Mouse (Mus musculus): Measurements from ENCODE around the gene Gne. TPM values are rescaled to one million over a fixed set of nuclear protein-coding genes. Genes with fewer than 3 reads are reported as not detected.

Gene Gne
- total RNA-seq (2021), result 10 to 100 TPM; 42.9 to 43.5 TPM
- long read RNA-seq, transcript Gne-202 (12 exons, 2,920 nt), result major isoform, 15 of 27 reads
- long read RNA-seq, partial matches to known transcripts, result 6 of 27 reads
- long read RNA-seq, other reads (novel, unspliced or antisense), result 6 of 27 reads

DNA sequence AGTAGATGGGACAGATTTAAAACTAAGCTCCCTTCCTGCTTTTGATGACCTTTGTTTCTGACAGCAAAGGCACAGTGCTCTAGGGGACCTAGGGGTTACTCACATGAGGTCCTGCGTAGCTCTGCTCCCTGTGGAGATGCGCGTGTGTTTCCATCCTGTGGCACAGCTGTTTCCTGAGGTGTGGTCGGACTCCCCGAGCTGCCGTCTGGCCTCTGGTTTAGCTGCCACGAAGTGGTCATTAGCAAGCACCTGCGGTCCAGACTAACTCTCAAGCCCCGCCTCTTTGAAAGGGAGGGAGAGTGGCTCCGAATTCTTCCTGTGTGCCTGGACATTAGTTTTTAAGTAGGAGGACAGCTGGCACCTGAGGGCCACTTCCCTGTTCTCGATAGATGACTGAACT lies at the start of gene Gne:
Gene Gne (minus strand): TSS at position 233 of the 400 bp plus-strand sequence.
- DNase-seq (ENCODE audit: low spot score in 2 of 2), result no peak

DNA sequence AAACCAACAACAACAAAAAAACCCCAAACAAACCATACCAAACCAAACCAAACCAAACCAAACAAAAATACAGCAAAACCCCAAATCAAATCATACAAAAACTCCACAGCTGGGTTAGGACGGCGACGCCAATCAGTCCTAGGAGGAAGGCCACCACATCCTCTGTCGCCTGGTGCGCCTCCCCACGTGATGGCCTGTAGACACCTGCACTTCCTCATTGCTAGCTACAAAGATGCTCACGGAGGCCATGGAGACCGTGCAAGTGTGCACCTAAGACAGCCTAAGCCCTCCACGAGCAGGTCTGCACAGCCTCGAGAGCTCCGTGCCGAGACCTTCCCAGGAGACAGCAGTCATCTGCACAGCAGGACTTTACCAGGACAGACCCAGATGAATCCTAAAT lies 42.8 kb upstream of the Gne start:
- DNase-seq (ENCODE audit: low spot score in 2 of 2), result no peak

DNA sequence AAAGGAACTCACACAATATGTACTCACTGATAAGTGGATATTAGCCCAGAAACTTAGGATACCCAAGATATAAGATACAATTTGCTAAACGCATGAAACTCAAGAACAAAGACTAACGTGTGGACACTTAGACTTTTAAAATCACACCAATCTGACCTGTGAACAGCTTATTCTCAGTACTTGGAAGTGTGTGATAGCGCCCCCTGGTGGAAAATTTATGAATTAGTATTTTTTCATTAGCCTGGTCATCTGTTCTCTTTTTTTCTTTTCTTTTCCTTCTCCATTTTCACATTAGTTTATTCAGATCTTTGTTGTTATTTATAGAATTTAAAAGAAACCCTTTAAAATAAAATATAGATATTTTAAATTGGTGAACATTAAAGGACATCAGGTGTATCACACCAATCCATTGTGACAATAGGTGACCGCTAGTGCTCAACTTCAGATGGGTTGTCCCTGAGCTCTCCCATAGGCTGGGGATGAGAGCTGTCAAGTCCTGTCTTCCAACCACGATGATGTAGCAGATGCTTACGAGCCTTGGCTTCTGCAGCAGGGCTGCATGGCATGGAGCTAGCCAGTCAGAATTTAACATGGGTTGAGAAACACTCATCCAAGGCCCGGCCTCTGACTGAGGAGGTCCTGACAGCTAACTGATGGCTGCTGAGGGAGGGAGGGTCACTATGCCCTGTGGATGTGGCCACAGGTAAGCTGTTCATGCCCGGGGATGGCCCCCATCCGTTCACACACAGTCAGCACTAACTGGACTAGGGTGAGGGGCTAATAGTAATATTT lies 35.6 kb upstream of the Gne start:
- no peak for DNase-seq (ENCODE audit: low spot score in 2 of 2)

DNA sequence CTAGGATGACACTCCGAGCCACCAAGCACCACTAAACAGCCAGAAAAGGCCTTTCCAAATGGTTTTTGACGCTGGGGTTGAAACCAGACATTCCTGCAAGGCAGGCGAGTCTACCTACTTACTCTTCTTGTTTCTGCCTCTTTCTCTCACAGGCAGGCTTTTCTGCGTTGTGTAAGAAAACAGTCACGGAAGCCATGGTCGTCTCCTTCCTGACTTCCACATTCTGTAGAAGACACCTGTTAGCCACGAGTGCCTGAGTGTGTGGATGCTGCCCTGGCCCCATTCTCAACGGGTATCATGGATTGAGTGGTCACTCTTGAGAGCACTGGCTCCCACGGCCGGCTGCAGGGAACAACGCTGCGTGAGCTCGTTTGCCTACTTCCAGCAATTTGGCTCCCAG lies 31.1 kb upstream of the Gne start:
- DNase-seq (ENCODE audit: low spot score in 2 of 2), result no peak

DNA sequence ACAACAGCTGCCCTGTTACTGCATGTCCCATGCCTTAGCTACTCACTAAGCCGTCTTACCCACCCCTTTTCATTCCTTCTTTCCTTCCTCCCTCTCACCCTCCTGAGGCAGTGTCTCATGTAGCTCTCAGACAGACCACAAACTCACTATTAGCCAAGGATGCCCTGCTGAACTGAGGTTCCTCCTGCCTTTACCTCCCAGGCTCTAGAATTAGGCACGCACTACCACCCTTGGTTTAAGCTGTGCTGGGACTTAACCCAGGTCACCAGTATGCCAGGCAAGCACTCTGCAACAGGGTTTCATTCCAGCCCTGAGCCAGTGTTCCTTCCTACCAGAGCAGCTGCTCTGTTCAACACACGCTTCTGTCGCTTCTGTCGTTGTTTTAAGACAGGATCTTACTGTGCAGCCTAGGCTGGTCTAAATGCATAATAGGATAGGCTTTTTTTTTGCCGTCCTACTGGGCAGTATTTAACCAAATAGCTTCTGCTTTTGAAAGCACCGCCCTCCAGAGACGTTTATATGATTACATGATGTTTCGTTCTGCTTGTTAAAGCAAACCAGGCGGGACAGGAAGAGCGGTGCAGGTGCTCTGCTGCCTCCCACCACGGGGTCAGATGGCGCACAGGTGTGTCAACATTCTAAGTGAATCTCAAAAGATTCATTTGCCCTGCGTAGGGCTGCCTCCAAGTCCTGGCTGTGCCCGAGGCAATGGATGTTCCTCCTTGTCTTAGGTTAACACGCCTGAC lies 29.6 kb upstream of the Gne start:
- peak in 1 of 2 experiments; percentile 34 for DNase-seq (ENCODE audit: low spot score in 2 of 2)

DNA sequence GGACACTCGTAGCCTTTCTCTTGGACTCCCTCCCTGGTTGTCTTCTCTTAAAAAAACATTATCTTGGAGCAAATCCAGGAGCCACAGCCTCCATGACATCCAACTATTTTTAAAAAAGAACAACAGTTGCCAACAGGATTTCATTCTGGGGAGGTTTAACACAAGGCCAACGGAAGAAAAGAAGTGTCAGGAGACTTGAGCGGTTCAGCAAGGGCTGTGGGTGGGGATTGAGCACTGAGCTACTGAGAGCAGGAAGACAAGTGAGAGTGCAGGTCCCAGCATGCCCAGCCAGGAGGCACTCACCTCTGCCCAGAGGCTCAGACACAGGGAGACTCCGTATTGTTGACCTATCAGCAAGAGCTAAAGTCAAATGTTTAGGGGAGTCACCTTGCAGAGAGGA lies 28.8 kb upstream of the Gne start:
- no peak for DNase-seq (ENCODE audit: low spot score in 2 of 2)

DNA sequence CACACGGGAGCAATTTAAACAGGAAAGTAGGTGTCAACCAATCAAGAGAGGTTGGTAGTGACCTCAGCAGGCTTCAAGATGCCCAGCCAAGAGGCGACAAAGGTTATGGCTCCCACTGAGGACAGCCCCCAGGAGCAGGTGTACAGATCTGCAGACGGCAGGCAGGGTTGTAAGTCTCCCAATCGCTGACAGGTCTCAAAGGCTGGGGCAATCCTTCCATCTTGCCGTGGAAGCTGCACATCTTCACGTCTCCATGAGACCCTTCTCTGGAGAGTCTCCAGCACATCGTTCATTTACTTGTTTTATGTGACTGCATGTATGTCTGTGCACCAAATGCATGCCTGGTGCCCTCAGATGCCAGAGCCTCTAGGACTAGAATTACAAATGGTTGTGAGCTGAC lies 26.8 kb upstream of the Gne start:
- DNase-seq (ENCODE audit: low spot score in 2 of 2), result no peak

DNA sequence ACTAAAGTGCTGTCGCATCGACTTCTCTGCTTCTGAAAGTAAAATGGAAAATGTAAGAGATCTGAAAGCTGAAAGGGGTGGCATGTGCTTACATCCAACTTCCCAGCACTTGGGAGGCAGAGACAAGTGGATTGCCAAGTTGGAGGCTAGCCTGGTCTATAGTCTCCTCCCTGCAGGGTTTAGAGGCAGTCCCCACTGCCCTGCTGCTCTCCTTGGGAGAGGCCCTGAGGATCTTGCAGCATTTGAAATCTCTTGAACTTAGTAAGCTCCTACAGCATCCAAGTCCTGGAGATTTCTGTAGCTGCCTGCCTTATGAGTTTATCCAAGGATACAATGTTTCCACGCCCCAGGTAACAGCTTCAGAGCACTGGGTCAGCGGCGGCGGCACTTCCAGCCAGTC lies 24.3 kb upstream of the Gne start:
- DNase-seq (ENCODE audit: low spot score in 2 of 2), result no peak

DNA sequence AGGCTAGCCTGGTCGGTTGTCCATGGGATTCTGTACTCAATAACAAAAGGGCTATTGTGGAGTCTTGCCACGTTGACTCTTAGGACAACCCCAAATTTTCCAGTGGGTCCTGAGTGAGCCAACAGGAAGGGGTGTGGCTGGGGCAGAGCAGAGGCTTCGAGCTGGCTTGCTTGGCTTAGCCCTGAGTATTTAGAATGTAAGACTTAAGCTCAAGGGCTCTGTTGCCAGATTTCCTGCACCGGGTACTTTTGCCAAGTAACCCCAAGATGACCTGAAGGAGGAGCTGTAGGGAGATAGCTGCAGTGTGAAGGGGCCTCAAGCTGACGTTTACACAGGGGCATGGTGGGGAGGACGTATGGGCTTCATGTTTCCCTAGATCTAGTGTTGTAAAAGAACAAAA lies 23.4 kb upstream of the Gne start:
- DNase-seq (ENCODE audit: low spot score in 2 of 2), result no peak

DNA sequence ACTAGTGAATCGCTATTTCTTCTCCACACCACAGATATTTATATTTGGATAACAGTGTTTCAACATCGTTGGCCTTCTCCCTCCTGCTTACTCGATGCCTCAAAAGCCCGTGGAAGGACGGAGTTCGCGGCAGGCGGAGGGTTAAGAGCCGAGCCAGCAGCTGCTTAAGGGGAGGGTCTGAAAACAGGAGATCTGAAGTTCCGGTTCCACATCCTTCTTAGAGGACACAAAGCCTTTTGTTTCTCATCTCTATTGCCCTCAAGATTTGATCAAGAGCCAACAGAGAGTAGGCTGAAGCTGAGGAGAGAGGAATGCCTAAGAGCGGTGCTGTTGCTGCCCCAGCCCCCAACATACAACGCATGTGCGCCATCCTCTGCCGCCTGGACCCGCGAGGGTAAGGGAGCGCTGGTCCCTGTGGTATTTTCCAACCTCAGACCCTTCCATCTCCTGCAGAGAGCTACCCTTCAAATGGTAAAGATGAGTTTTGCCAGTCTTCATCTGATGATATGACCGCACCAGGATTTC lies 22.4 kb upstream of the Gne start:
- no peak for DNase-seq (ENCODE audit: low spot score in 2 of 2)

DNA sequence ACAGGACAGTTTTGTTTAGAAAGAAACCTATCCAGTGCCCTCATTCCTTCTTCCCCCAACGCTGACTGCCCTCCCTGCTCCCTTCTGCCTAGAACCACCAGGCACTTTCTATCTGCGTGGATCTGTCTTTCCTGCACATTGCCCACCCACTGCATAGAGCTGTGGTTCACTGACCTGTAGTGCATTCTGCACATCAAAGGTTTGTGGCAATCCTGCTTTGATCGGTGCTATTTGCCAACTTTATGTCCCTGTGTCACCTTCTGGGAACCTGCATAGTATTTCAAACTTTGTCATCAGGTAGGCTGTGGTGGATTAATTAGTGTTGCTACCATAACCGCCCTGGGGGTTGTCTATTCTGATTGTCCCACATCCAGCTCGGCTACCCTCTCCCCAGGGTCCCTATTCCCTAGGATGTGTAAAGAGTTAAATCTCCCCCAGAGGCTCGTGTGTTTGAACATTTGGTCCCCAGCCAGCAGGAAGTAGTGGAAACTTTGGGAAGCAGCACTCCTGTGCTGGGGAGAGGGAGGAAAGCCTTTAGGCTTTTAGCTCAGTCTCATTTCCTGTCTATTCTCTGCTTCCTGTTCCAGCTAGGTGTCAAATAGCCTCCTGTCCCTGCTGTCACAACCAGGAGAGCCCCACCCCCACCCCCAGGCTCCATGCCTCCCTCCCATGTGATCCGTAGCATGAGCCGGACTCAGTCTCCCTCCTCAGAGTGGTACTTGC lies 20.4 kb upstream of the Gne start:
- DNase-seq (ENCODE audit: low spot score in 2 of 2), result no peak

DNA sequence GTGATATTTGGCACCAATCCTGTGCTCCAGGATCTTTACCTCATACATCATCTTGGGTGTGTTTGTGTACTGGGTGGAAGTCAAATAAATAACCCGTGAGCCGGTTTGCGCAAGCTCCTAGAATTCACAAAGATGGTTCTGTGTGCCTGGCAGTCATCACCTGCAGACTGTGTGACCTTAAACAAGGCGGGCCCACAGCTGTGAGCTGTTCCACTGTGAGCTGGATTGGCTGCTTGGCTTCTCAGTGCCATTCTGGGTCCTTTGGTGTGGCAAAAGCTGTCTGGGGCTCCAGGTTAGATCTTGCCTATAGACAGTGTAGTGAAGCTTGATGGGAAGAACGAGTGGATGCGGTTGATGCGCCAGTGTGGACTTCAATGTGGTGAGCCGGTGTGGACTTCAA lies 19.6 kb upstream of the Gne start:
- DNase-seq (ENCODE audit: low spot score in 2 of 2), result no peak

DNA sequence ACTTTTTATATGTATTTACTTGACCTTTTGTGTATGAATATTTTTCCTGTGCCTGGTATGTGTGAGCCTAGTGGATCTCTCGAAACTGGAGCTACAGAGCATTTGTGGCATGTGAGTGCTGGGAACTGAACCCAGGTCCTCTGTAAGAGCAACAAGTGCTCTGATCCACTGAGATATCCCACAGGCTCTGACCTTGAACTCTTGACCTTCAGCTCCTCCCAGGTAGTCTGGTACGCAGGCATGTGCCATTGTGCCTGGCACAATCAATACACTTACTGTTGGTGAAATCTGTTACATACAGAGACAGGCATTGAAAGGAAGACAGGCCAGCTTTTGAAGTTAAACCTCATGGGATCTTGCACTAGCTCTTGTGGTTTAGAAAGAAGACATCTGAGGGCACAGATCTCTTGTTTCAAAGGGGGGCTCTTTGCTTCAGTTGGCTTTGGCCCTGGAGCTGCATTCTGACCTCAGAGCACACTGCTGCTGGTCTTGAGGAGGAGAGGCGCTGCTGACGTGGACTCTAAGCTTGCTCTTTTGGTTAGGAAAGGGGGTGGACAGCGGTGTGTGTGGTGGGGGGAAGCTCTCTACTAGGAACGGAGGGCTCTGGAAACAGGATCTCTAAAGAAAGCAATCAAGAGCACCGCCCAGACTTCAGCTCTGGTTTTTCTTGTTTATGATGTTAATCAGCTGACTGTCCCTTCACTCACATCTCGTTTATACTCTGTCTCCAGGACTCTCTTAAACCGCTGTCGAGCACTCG lies 13.8 kb upstream of the Gne start:
- no peak for DNase-seq (ENCODE audit: low spot score in 2 of 2)

DNA sequence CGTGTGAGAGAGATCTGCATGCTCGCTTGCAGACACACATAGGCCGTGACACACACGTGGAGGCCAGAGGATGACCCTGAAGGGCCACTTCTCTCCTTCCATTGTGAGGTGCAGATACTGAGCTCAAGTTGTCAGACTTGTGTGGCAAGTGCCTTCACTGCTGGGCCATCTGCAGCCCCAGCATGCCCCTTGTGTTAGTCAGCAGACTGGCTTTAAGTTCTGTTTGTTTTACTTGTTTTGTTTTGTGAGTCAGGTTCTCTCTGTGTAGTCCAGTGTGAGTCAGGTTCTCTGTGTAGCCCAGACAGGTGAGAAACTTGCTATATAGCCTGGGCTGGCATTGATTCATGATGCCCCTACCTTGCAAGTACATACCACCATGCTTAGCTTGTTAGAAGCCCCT lies 10.5 kb upstream of the Gne start:
- DNase-seq (ENCODE audit: low spot score in 2 of 2), result no peak

DNA sequence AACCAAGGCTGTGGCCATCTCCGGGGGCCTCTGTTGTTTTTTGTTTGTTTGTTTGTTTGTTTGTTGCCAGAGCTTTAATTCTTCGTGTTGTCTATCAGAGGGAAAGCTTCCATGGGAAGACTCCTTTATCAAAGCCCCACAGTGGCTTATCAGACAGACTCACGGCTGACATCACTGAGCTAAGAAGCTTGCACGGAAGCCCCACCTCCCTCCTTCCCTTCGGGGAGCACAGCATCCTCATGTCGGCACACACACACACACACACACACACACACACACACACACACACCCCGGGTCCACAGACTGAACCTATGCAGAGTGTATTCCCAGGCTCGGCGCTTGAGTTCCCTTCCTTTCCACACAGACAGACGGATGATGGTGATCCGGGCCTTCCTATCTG lies 8.4 kb upstream of the Gne start:
- no peak for DNase-seq (ENCODE audit: low spot score in 2 of 2)

DNA sequence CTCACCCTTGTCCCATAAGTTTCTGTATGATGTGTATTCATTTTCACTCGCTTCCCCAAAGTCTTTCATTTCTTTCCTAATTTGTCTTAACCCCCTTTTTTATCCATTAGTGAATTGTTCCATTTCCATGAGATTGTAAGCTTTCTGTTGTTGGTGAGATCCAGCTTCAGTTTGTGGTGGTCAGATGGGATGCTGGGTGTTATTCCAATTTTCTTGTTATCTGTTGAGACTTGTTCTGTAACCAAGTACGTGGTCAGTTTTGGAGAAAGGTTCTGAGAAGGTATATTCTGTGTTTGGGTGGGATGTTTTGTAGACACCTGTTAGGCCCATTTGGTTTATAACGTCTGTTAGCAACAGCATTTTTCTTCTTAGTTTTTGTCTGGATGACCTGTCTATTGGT lies 1.6 kb upstream of the Gne start:
- no peak for DNase-seq (ENCODE audit: low spot score in 2 of 2)

DNA sequence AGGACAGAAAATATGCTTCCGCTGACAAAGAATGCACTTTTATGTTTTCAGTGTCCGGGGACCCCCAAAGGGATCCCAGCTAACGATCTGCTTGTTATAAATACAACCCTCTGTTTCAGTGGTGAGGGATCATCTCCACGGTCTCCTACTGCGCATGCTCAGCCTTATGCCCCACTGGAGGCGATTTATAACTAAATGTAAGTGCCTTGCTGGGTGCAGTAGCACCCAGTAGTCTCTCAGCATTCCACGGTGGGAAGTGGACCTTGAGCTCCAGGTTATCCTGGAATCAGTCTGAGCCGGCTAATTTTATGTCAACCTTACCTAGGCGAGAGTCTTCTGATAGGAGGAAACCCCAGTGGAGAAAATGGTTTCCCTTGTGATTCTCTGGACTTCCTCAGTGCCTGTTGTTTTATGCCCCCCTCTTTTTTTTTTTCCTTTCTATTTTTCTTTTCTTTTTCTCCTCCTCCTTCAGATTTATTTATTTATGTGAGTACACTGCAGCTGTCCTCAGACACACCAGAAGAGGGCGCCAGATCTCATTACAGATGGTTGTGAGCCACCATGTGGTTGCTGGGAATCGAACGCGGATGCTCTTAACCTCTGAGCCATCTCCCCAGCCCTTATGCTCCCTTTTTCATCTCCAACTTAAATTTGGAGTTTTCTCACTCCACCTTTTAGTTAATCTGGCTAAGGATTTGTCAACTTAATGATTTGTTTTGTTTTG lies 787 bp upstream of the Gne start:
- no peak for DNase-seq (ENCODE audit: low spot score in 2 of 2)

DNA sequence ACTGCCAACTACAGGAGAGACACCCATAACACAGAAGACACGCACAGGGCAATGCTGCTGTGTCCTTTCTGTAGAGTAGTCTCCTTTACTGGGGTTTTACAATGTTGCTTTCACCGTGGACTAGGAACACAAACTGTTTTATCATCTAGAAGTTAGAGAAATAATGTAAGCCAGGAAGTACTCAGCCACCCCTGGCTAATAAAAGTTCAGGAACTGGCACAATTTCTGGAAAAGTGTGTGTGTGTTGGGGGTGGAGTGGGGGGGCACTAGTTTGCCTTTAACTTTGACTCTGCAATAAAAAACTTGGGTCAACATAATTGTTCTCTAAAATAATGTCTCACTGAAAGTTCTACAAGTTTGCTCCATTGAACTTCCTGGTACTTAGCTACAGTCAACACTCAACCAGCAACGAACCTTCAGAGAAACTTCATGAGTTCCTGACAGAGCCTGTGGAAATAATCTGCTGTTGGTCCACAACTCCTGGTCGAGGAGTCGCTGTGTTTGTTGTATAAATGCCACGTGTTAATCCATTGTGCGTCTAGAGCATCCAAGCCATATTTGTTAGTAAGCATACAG lies 5.5 kb downstream of the Gne start:
- no peak for DNase-seq (ENCODE audit: low spot score in 2 of 2)

DNA sequence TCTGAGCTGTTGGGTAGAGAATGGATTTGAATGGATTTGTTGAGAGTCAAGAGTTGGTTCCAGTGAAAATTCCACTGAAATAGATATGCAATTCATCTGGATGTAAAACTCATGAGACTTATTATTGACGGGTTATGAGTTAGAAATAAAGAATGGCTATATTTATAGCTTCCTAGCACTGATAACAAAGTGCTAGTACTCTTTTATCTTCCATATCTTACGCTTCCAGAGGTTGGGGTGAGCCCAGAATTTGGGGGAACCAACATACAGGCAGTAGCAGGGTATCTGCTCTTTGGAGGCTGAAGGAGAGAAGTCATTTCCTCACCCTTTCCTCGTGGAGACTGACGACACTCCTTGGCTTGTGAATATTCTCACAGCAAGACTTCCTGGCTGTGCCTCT lies 9.6 kb downstream of the Gne start:
- DNase-seq (ENCODE audit: low spot score in 2 of 2), result no peak

DNA sequence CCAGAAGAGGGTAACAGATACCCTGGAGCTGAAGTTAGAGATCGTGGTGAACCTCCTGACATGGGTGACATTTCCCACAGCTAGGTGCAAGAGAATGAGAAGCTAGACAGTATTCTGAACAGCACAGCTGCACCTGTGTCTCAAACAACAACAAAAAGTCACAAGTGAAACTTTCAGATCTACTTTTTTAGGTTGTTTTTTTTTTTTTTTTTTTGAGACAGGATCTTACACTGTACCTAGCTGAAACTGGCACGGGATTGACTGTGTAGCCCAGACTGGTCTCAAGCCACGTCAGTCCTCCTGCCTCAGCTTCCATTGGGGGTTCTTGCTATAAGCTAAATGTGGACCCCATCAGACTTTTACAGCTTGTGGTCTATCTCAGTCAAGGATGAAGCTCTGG lies 10.2 kb downstream of the Gne start:
- no peak for DNase-seq (ENCODE audit: low spot score in 2 of 2)
